Mouse (Mus musculus) right cerebral cortex, postnatal 4 days (tissue): ENCODE measurements around the gene Olfr1260.

Experiments used
- DNase-seq: peaks from one replicate; pipeline ENCODE4 v3.0.0-alpha.2; 2022

Olfr1260 gene

GRCm38 (mm10) chr2:89974184-89974583, at the start of gene Olfr1260:
Olfr1260 (plus strand) TSS chr2:89974340.
- DNase-seq, result no peak

- no peak for DNase-seq
Observed at GRCm38 (mm10) chr2:89927009-89927408, 47.1 kb upstream of the Olfr1260 start, which contains the start of gene Olfr1258. Olfr1258 (plus strand) TSS chr2:89927309.

DNA sequence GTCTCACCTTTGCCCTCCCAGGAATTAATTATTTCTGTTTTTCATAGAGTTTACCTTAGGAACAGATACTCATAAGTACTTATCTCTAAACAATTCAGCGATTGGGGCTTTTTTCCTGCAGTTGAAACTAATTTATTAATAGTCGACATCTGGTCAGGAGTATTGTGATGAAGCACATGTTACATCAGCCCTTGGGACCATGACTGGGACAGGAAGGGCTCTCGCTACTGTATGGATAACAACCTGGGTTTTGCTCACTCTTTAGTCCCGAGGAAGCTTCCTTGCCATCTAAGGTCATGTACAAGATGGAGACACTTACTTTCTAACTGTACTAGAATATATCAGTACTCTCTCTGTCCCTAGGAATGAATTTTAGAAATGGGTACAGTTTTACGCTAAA, 25.6 kb upstream of the Olfr1260 start, which contains the start of gene Olfr1259:
Gene Olfr1259 (minus strand): TSS at position 101 of the 400 bp plus-strand sequence.
- no peak for DNase-seq

GRCm38 (mm10) chr2:89977709-89978108, 3.6 kb downstream of the Olfr1260 start:
- no peak for DNase-seq

DNA sequence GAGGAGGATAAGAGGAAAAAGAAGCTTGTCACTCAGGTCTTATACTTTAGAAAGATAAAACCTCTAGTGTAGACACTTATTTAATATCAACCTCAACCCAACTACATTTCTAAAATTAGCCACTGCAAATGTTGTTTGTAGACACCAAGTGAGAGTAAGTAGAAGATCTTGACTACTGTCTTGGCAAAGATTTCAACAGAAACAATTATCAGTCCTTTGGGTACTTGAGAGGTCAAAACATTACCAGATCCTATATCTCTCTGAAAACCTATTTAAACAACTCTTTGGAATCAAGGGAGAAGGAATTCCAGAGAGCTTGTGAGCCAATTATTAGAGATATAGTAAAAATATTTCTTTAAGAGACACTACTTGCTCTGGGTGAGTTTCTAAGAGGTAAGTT, 16.8 kb downstream of the Olfr1260 start, which contains the start of gene Olfr1261:
Gene Olfr1261 (plus strand): TSS at position 301 of the 400 bp plus-strand sequence.
- DNase-seq, result no peak

GRCm38 (mm10) chr2:89999845-90000244, 25.7 kb downstream of the Olfr1260 start, which contains the start of gene Olfr1262:
Olfr1262 (plus strand) TSS chr2:90000145.
- no peak for DNase-seq

DNA sequence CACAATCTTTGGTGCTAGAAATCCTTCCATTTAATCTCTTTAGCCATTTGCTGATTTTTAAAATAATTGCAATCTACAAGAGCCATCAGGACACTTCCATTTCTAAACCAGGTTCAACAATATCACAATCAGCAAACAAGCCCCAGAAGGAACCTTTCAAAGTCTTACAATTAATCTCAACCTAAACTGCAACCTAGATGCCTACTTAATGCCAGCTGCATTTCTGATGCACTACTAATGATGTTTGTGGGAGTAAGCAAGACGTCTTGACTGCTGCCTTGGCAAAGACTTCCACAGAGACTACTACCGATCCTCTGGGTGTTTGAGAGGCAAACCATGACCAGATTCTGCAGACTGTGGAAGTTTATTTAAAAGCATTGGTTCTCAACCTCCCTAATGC, 37.7 kb downstream of the Olfr1260 start, which contains the start of gene Olfr1263:
Gene Olfr1263 (plus strand): TSS at position 301 of the 400 bp plus-strand sequence.
- no peak for DNase-seq

- DNase-seq, result no peak
Observed at GRCm38 (mm10) chr2:90025477-90025876, 51.3 kb downstream of the Olfr1260 start, which contains the start of gene Olfr1264. Olfr1264 (minus strand) TSS chr2:90025577.
